24 mouse cellular contexts compared by ENCODE assay signal in genomic region chr6:106454131-106454838, GRCm38 (mm10).
DNase-seq lines count a peak whose midpoint lies in the region; ATAC-seq and TF ChIP-seq lines count a peak whose summit lies in the region.
"Had no signal": no experiment of that assay in that cellular context is flagged by ENCODE, and none has a peak within 500 bp of the region (broad histone marks: within the 10 kb centered on the region; RNA-seq: fewer than 3 reads in every experiment).

No protein-coding gene starts in this region.

- no peak overlapping the region for H3K4me2 ChIP-seq in forebrain, embryonic 14.5 days (ENCODE audit: low read length)
- no peak overlapping the region for H3K4me2 ChIP-seq in midbrain, embryonic 12.5 days (replicated peaks)
- no peak overlapping the region for H3K4me2 ChIP-seq in midbrain, postnatal 0 days (ENCODE audit: low read depth, low read length, poor library complexity, severe bottlenecking)
- no peak overlapping the region for H3K4me2 ChIP-seq in midbrain, embryonic 14.5 days (ENCODE audit: low read length)
- H3K4me2 ChIP-seq: embryonic facial prominence, embryonic 12.5 days; heart, embryonic 15.5 days; hindbrain, embryonic 13.5 days; kidney, embryonic 15.5 days; lung, embryonic 15.5 days had no signal

- no peaks in the 10 kb centered on the region for H3K36me3 ChIP-seq in forebrain, embryonic 14.5 days (ENCODE audit: control insufficient read depth, insufficient read depth, low read length)
- no peaks in the 10 kb centered on the region for H3K36me3 ChIP-seq in forebrain, embryonic 10.5 days (replicated peaks)
- no peaks in the 10 kb centered on the region for H3K36me3 ChIP-seq in midbrain, embryonic 12.5 days
- no peaks in the 10 kb centered on the region for H3K36me3 ChIP-seq in midbrain, postnatal 0 days (ENCODE audit: insufficient read depth, low read length)
- no peaks in the 10 kb centered on the region for H3K36me3 ChIP-seq in midbrain, embryonic 14.5 days (ENCODE audit: control insufficient read depth, insufficient read depth, low read length)
- H3K36me3 ChIP-seq: embryonic facial prominence, embryonic 12.5 days; heart, embryonic 10.5 days; heart, embryonic 15.5 days; hindbrain, embryonic 13.5 days; kidney, embryonic 15.5 days; lung, embryonic 15.5 days had no signal

- no peak overlapping the region for H3K4me3 ChIP-seq in forebrain, embryonic 14.5 days (ENCODE audit: low read depth, low read length)
- no peak overlapping the region for H3K4me3 ChIP-seq in forebrain, embryonic 10.5 days
- H3K4me3 ChIP-seq in midbrain, embryonic 12.5 days = no peak overlapping the region
- no peak overlapping the region for H3K4me3 ChIP-seq in midbrain, postnatal 0 days (ENCODE audit: low read depth, low read length)
- H3K4me3 ChIP-seq in midbrain, embryonic 14.5 days (replicated peaks; ENCODE audit: low read depth, low read length) = no peak overlapping the region
- H3K4me3 ChIP-seq: embryonic facial prominence, embryonic 12.5 days; heart, embryonic 10.5 days; heart, embryonic 15.5 days; hindbrain, embryonic 13.5 days; kidney, embryonic 15.5 days; lung, embryonic 15.5 days had no signal

- 53% methylated on average over 3 of the region's 3 CpGs for WGBS in forebrain, embryonic 14.5 days
- 80% methylated on average over 3 of the region's 3 CpGs for WGBS in forebrain, embryonic 10.5 days
- WGBS in midbrain, embryonic 12.5 days = 72% methylated on average over 3 of the region's 3 CpGs
- 39% methylated on average over 3 of the region's 3 CpGs for WGBS in midbrain, postnatal 0 days
- WGBS in midbrain, embryonic 14.5 days = 48% methylated on average over 3 of the region's 3 CpGs

- no peaks in the 10 kb centered on the region; the same call in 1 of the 2 replicates for H3K4me1 ChIP-seq in forebrain, embryonic 14.5 days (ENCODE audit: control insufficient read depth, insufficient read depth, low read length)
- 0 out of 2 replicates have a peak, but pooled peaks cover 3% of the 10 kb centered on the region for H3K4me1 ChIP-seq in forebrain, embryonic 10.5 days
- H3K4me1 ChIP-seq in midbrain, embryonic 12.5 days = peaks cover 5% of the 10 kb centered on the region; the same call in 1 of the 2 replicates
- no peaks in the 10 kb centered on the region for H3K4me1 ChIP-seq in midbrain, postnatal 0 days (ENCODE audit: insufficient read depth, low read length)
- H3K4me1 ChIP-seq in midbrain, embryonic 14.5 days (ENCODE audit: control insufficient read depth, insufficient read depth, low read length) = 0 out of 2 replicates have a peak, but pooled peaks cover 10% of the 10 kb centered on the region
- H3K4me1 ChIP-seq: embryonic facial prominence, embryonic 12.5 days; heart, embryonic 10.5 days; heart, embryonic 15.5 days; kidney, embryonic 15.5 days; lung, embryonic 15.5 days had no signal

- no peak overlapping the region for H3K9ac ChIP-seq in forebrain, embryonic 14.5 days (ENCODE audit: low read length)
- no peak overlapping the region for H3K9ac ChIP-seq in midbrain, embryonic 12.5 days (replicated peaks)
- H3K9ac ChIP-seq in midbrain, postnatal 0 days (replicated peaks; ENCODE audit: low read length, poor library complexity, severe bottlenecking) = no peak overlapping the region
- no peak overlapping the region for H3K9ac ChIP-seq in midbrain, embryonic 14.5 days (replicated peaks; ENCODE audit: low read length)
- H3K9ac ChIP-seq: embryonic facial prominence, embryonic 12.5 days; heart, embryonic 15.5 days; hindbrain, embryonic 13.5 days; kidney, embryonic 15.5 days; liver, embryonic 14.5 days; lung, embryonic 15.5 days had no signal

- ATAC-seq in forebrain, embryonic 14.5 days = no peak
- ATAC-seq in midbrain, embryonic 12.5 days (ENCODE audit: low FRiP score, low read depth) = 0 out of 2 replicates have a peak, but pooled peaks have one; percentile 34
- ATAC-seq in midbrain, postnatal 0 days (ENCODE audit: low FRiP score) = no peak
- ATAC-seq in midbrain, embryonic 14.5 days (ENCODE audit: low FRiP score, low TSS enrichment) = peak; percentile 53; the same call in 1 of the 2 replicates
- ATAC-seq in frontal cortex, adult (ENCODE audit: low TSS enrichment) = no peak
- ATAC-seq: CD4-positive, CD25-positive, alpha-beta regulatory T cell, adult 4 months had no signal

- DNase-seq in forebrain, embryonic 14.5 days (ENCODE audit: low spot score) = peak; percentile 25
- DNase-seq in forebrain, embryonic 10.5 days (ENCODE audit: extremely low spot score, low spot score) = no peak
- no peak for DNase-seq in midbrain, postnatal 0 days (ENCODE audit: low spot score)
- peak; percentile 70 for DNase-seq in midbrain, embryonic 14.5 days
- DNase-seq in yolk sac, embryonic 10.5 days (ENCODE audit: low spot score) = no peak
- DNase-seq: adrenal gland, postnatal 25 days; cerebellum, adult 18-20 months; gastrocnemius, postnatal 25 days; heart, adult 11 months; kidney, adult 18-20 months; kidney, postnatal 25 days; liver; thymus, adult 2 months; thymus, postnatal 36 days had no signal

- H3K27ac ChIP-seq in forebrain, embryonic 14.5 days (ENCODE audit: low read depth, low read length) = no peak overlapping the region
- H3K27ac ChIP-seq in forebrain, embryonic 10.5 days = no peak overlapping the region
- H3K27ac ChIP-seq in midbrain, embryonic 12.5 days (replicated peaks) = no peak overlapping the region; the same call in 1 of the 2 replicates
- H3K27ac ChIP-seq in midbrain, postnatal 0 days (ENCODE audit: low read depth, low read length) = no peak overlapping the region
- H3K27ac ChIP-seq in midbrain, embryonic 14.5 days (replicated peaks; ENCODE audit: low read depth, low read length) = peak overlapping the region; percentile 60; the same call in 1 of the 2 replicates
- H3K27ac ChIP-seq: embryonic facial prominence, embryonic 12.5 days; heart, embryonic 10.5 days; heart, embryonic 15.5 days; hindbrain, embryonic 13.5 days; kidney, embryonic 15.5 days; liver, embryonic 14.5 days; lung, embryonic 15.5 days had no signal

- H3K9me3 ChIP-seq in forebrain, embryonic 14.5 days (replicated peaks; ENCODE audit: control insufficient read depth, low read length) = no peaks in the 10 kb centered on the region
- no peaks in the 10 kb centered on the region for H3K9me3 ChIP-seq in forebrain, embryonic 10.5 days
- no peaks in the 10 kb centered on the region for H3K9me3 ChIP-seq in midbrain, embryonic 12.5 days
- H3K9me3 ChIP-seq in midbrain, postnatal 0 days (ENCODE audit: low read length) = no peaks in the 10 kb centered on the region
- H3K9me3 ChIP-seq in midbrain, embryonic 14.5 days (ENCODE audit: control insufficient read depth, low read length) = no peaks in the 10 kb centered on the region
- H3K9me3 ChIP-seq: embryonic facial prominence, embryonic 12.5 days; heart, embryonic 10.5 days; heart, embryonic 15.5 days; hindbrain, embryonic 13.5 days; kidney, embryonic 15.5 days; lung, embryonic 15.5 days had no signal

- no peak for TF ChIP-seq CTCF in midbrain, postnatal 0 days (IDR thresholded peaks at IDR 0.05)

- no peaks in the 10 kb centered on the region for H3K27me3 ChIP-seq in forebrain, embryonic 14.5 days (replicated peaks; ENCODE audit: control insufficient read depth, insufficient read depth, low read length)
- no peaks in the 10 kb centered on the region for H3K27me3 ChIP-seq in forebrain, embryonic 10.5 days (ENCODE audit: poor library complexity, severe bottlenecking)
- H3K27me3 ChIP-seq in midbrain, embryonic 12.5 days = no peaks in the 10 kb centered on the region
- H3K27me3 ChIP-seq in midbrain, postnatal 0 days (ENCODE audit: insufficient read depth, low read length) = no peaks in the 10 kb centered on the region
- H3K27me3 ChIP-seq in midbrain, embryonic 14.5 days (ENCODE audit: control insufficient read depth, insufficient read depth, low read length) = no peaks in the 10 kb centered on the region
- H3K27me3 ChIP-seq: embryonic facial prominence, embryonic 12.5 days; heart, embryonic 15.5 days; hindbrain, embryonic 13.5 days; kidney, embryonic 15.5 days; lung, embryonic 15.5 days had no signal

Comparison
In these comparisons a context has a peak if more than half of its experiments do, and no peak if none do; other contexts are left out.
1. ATAC-seq: peak in midbrain, embryonic 12.5 days (single experiment) and midbrain, embryonic 14.5 days (single experiment); none in forebrain, embryonic 14.5 days (single experiment), midbrain, postnatal 0 days (single experiment) and frontal cortex, adult (single experiment).
2. DNase-seq: peak in forebrain, embryonic 14.5 days (single experiment) and midbrain, embryonic 14.5 days (single experiment); none in forebrain, embryonic 10.5 days (single experiment), midbrain, postnatal 0 days (single experiment) and yolk sac, embryonic 10.5 days (single experiment).